Mouse (Mus musculus) myocyte (in vitro differentiated cells): ENCODE data around the gene Dlk2.

Source experiments
- CEBPB ChIP-seq: IDR thresholded peaks from 2 replicates; pipeline ENCODE4 v1.6.1; 2011; ENCODE audit warnings: mild to moderate bottlenecking, moderate library complexity; ENCODE audit not compliant: poor library complexity, insufficient read depth, severe bottlenecking
- E2F4 ChIP-seq: IDR thresholded peaks from one replicate; pipeline ENCODE4 v1.6.1; 2011; ENCODE audit warnings: mild to moderate bottlenecking, control low read depth, moderate library complexity; ENCODE audit not compliant: insufficient read depth
- MAX ChIP-seq: IDR thresholded peaks from one replicate; pipeline ENCODE4 v1.6.1; 2011; ENCODE audit warnings: low read depth, mild to moderate bottlenecking, control low read depth
- MYOD1 ChIP-seq, 3 experiments: IDR thresholded peaks; one replicate each; pipeline ENCODE4 v1.6.1; 2011; ENCODE audit warnings: control low read depth in 2 of 3, low read depth in 2 of 3, mild to moderate bottlenecking in 2 of 3, moderate library complexity in 1 of 3; ENCODE audit not compliant: insufficient read length in 2 of 3, control insufficient read depth in 1 of 3
- MYOG ChIP-seq, 3 experiments: IDR thresholded peaks; one replicate each; pipeline ENCODE4 v1.6.1; 2011; ENCODE audit warnings: control low read depth in 2 of 3, low read depth in 2 of 3, mild to moderate bottlenecking in 2 of 3; ENCODE audit not compliant: insufficient read length in 2 of 3, control insufficient read depth in 1 of 3, insufficient read depth in 1 of 3
- POLR2A ChIP-seq: IDR thresholded peaks from one replicate; pipeline ENCODE4 v1.6.1; 2011; ENCODE audit warnings: low read depth, mild to moderate bottlenecking, control low read depth, moderate library complexity; ENCODE audit not compliant: insufficient read length
- POLR2AphosphoS2 ChIP-seq: IDR thresholded peaks from one replicate; pipeline ENCODE4 v1.6.1; 2011; ENCODE audit warnings: low read depth, control low read depth; ENCODE audit not compliant: insufficient read length
- SRF ChIP-seq: IDR thresholded peaks from one replicate; pipeline ENCODE4 v1.6.1; 2011; ENCODE audit warnings: low read depth; ENCODE audit not compliant: control insufficient read depth, insufficient read length
- TCF12 ChIP-seq: IDR thresholded peaks from one replicate; pipeline ENCODE4 v1.6.1; 2011; ENCODE audit warnings: mild to moderate bottlenecking, control low read depth; ENCODE audit not compliant: poor library complexity, insufficient read depth, severe bottlenecking
- TCF3 ChIP-seq: IDR thresholded peaks from one replicate; pipeline ENCODE4 v1.6.1; 2011; ENCODE audit warnings: low read depth, control low read depth; ENCODE audit not compliant: insufficient read length
- USF1 ChIP-seq: IDR thresholded peaks from one replicate; pipeline ENCODE4 v1.6.1; 2011; ENCODE audit warnings: low read depth, mild to moderate bottlenecking, control low read depth, moderate library complexity

GRCm38 (mm10) chr17:46274465-46274864 is 22.8 kb upstream of the Dlk2 start:
- TF ChIP-seq POLR2A: no peak
- no peak for TF ChIP-seq E2F4
- TF ChIP-seq CEBPB: no peak
- peak in 1 of 3 experiments; percentile 14 for TF ChIP-seq MYOD1 (IDR thresholded peaks at IDR 0.05; ENCODE audit: control insufficient read depth in 1 of 3, insufficient read length in 2 of 3, low read depth in 2 of 3)
- TF ChIP-seq MAX: no peak
- no peak for TF ChIP-seq MYOG (IDR thresholded peaks at IDR 0.05; ENCODE audit: control insufficient read depth in 1 of 3, insufficient read depth in 1 of 3, insufficient read length in 2 of 3, low read depth in 2 of 3)
- TF ChIP-seq USF1: no peak
- TF ChIP-seq TCF12: no peak
- TF ChIP-seq TCF3: no peak
- TF ChIP-seq POLR2AphosphoS2: no peak
- no peak for TF ChIP-seq SRF
